Mouse (Mus musculus): ENCODE measurements around the gene Klhl8.

Gene Klhl8

DNA sequence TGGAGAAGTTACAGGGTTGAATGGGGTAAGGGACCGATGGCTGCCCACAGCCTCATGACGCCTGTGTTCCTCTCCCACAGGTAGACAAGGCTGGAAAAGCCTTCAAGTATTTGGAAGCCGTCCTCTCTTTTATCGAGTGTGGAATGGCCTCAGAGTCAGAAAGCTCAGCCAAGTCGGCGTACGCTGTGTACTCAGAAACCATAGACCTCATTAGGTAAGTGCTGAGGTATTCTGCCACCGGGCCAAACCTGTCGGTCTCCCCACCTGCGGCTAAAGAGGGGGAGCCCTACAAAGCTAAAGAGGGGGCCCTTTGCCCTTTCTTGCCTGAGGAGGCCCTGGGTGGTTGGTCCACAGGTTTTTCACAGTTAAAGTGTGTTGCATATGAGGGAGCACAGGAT lies 64.9 kb downstream of the Klhl8 start:
- DNase-seq (ENCODE audit: low spot score) = no peak

DNA sequence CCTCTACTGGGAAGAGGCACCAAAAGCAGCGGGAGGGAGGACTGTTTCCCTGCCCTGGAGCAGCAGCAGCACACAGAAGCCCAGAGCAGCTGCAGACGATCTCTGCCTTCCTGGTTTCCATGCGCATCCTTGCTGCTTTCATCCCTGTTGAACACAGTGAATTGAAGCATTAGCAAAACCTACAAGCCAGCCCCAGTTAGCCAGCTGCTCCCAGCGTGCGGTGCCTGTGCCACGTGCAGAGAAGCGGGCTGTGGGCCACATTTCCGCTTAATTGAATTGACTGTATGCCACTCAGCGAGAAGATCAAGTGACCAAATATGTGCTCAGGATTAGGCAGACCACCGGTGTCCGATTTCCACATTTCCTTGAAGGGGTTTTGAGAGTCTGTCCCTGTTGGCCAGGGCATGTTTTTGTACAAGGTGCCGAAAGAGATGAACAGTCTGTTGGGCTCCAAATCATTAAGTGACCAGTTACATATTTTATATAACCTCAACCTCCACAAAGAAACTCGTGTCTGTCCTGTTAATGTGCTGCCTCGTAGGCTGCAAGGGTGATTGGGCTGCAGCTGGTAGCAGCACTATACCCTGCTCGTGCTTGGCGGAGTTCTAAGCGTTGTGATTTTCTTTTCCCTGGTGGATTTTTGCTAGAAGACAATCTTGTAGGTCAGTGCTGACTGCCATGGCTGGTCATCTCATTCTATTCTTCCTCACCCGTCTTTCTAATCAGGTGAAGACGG lies 65.5 kb downstream of the Klhl8 start:
- no peak for DNase-seq (ENCODE audit: low spot score)

DNA sequence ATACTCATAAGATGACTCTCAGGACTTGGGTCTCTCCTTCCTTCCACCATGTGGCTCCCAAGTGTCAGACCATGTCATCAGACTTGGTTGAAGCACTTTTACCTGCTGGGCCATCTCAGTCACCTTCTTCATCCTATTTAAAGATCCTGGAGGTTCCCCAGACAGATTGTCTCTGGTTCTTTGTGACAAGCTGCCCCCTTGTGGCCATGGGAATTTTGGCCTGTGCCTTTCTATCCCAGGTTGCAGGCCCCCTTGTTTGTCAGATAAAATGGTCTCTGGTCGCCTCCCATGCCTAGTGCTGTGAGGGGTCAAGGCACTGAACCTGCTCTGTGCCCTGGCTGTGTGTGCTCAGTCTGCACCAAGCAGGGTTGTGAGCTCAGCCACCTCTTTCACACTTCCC lies 67.1 kb downstream of the Klhl8 start:
- DNase-seq (ENCODE audit: low spot score) = no peak

DNA sequence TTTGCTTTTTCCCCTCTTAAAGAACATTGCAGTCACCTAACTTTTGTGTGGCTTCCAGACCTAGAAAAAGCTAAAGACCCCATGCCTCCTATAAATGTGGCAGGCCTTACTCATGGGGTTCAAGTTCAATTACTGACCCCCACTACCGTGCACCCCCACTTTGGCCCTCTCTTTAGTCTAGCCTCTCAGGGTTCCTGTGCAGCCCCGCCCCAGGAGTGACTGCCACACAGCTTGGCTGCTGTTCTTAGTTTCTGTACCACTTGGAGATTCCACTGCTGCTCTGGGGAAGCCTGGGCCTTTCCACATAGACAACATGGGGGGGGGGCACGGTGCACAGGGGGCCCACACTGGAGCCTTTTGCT lies 71.8 kb downstream of the Klhl8 start:
- DNase-seq (ENCODE audit: low spot score) = no peak

DNA sequence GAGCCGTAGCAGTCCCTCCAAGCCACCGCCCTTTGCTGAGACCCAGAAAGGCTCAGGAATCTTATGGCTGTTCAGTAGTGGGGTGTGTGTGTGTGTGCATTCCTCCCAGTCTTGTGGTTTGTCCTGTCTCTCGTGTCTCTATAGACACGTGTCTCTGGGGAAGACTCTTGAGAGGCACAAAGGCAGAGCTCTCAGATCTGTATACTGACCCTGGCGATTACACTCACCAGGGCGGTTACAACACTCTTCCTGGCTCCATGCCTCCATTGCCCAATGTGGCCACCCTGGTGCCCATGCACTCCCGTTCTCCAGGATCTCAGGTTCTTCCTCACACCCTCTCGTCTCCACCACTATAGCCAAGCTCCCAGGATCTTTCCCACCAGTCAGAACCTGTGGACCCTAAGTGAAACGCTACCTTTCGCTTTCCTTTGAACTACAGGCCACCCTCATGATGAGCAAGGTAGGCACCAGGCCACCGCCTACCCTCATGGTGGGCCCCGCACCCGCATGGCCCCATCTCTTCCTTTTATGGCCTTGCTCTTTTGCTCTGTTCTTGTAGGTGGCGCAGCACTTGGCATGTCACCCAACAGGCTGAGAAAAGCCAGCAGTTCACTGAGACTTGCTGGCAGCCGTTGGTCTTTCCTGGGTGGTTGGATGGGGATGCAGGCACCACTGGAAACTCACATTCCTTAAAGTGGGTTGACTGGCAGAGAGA lies 72.4 kb downstream of the Klhl8 start:
- DNase-seq (ENCODE audit: low spot score) = no peak

DNA sequence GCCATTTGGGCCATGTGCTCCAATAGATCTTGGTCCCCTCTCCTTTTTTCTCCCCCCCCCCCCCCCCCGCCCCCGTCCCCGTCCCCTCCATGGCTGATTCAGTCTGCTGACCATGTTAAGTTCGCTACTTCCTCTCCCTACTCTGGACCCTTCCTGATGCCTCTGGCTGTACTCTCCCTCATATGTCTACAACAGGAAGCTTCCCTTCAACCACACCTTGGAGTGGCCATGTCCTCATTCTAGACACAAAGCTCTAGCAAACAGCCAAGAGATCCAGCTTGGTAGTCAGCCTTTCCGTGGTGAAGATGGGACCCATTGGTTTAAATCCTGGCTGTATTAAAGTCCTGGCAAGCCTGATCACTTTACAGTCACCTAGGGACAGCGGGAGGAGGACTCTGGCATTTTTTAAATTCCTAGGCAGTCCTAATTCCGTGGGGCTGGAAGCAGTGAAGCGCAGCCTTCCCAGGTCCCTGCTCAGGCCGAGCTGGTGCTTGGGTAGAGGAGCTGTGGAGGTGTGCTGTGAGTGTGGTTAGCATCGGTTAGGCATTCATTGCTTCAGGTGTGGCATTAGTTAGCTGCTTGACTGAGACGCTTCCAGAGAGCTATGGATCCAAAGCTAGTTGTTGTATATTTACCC lies 74.8 kb downstream of the Klhl8 start:
- DNase-seq (ENCODE audit: low spot score) = no peak

DNA sequence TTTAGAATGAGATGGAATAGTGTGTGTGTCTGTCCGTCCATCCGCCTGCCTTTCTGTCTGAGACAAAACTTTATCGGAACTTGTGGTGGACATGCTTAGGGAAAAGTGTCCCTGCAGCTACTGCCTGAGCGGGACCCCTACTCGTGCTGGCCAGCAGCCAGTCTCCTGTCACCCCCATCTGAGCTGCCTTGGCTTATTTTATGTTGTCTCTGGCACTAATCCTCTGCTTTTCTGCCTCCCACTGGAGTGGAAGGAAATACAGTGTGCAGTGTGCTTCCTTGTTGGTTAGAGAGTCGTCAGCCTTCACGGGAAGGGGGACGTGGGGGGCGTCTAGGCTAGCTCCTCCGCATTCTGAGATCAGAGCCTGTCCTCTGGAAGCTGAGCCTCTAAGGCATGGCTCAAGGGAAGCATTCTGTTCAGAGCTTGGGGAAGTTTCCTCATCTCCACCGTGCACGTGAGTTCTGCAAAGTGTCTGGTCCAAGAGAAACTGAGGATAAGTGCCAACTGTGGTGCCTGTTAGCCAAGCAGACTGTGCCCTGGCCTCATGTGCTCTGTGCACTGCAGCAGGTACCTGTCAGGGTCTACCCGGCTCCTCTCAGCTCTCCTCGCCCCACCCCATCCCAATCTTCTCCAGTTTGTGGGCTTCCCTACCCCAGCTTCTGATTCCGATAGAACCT lies 75.5 kb downstream of the Klhl8 start:
- DNase-seq (ENCODE audit: low spot score) = no peak

DNA sequence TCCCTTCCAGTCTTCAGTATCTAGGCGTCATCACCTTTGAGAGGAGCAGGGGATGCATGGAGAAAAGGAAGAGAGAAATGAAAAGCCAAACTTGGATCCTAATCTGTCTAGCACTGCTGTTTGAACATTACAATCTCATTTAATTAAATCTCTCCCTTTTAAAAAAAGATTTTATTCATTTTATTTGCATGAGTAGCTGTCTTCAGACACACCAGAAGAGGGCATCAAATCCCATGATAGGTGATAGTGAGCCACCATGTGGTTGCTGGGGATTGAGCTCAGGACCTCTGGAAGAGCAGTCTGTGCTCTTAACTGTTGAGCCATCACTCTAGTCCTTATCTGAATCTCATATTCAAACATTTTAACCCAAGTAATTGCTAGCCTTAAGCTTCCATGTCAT lies 80.2 kb downstream of the Klhl8 start:
- no peak for DNase-seq (ENCODE audit: low spot score)

DNA sequence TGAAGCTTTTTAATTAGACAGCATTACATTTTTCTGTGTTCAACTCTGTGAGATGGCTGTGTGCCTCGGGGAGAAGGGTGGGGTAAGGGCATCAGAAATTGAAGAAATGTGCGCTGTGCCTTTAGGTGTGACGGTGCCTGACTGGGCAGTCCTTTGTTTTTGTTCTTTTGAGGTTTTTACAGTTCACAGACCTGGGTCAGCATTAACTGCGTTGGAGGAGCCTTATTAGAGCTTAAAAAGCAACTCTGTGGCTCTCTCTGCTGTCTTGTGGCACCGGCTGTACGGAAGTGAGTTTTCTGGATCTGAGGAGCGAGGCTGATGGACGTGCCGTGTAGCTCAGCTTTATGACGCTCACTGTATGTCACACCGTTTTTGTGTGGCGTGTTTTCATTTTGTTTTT lies 81.9 kb downstream of the Klhl8 start:
- DNase-seq (ENCODE audit: low spot score) = no peak

DNA sequence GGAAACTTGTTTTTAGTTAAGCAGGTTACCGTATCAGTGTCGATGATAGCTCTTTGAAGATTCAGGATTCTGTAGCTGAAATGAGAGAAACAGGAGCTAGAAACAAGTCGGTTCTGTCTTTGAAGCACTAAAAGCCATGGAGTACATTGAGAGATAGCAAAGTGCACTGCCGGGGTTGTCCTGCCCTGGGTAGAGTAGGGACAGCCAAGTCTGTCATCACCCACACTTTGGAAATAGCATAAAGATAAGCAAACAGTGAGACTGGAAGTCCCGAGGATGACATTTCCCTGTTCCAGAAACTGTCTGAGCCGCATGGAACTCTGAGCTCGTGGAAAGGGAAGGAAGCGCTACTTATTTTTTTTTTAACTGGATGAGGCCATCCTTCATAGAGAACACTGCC lies 82.3 kb downstream of the Klhl8 start:
- no peak for DNase-seq (ENCODE audit: low spot score)

DNA sequence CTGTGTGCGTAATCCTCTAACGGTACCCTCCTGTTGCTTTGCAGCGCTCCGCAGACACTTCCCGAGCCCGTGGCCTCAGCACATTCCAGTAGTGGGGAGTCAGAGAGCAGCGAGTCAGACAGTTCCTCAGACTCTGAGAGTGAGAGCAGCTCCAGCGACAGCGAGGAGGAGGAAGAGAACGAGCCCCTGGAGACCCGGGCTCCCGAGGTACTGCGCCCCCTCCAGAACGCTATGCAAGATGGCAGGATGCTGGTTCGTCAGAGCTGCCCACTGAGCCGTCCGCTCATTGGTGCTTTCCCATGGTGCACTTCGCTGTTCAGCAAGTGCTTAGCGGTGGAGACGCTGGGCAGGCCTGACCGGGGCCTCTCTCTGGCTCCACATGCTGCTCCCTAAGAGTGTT lies 82.8 kb downstream of the Klhl8 start:
- DNase-seq (ENCODE audit: low spot score) = no peak

DNA sequence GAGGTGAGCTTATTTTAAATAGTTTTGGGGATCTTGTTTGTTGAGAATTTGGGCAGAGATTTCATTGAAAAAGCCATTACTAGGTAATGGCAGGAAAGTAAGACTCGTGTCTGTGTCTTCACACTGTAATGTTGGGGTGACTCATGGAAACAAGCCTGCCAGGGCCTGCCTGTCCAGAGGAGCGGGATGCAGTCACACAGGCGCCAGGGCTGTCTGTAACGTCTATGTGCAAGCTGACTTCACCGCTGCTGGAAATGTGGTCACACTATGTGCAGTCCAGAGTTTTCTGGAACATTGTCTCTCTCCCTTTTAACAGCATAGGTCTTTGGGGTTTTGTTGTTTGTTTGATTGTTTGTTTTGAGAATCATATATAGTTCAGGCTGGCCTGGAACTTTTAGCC lies 88.1 kb downstream of the Klhl8 start:
- DNase-seq (ENCODE audit: low spot score) = no peak

DNA sequence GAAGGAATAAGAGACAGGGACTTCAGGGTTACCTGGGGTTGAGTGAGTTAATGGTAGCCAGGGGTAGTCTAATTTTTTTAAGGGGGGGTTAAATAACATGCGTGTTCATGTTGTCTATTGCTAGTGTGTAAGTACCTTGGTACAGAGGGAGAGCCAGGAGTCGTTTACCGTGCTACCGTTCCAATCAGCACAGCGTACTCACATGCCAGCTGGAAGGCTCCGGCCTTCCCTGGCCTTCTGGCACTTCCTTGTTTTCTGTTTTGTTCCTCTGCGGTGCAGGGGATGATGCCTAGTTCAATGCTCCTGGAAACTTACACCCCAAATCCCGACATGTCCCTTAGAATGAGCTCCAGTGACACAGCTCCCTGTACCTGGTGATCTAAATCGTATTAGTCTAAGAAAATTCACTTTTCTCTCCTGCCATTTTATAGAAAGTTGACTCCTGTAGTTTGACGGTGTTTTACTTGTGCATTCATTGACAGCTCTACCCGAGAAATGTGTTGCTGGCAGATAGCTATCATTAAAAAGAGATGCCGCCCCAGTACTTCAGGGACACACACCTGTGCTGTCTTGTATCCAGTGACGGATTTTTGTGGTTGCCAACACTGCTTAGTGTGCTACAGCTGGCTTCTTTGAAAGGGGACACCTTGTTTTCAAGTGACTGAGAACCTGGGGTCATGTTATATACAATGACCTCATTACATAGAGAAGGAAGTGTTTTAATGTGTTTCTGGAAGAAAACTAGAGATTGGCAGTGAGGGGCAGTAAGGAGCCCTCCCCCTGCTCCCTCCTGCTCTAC lies 89.4 kb downstream of the Klhl8 start:
- no peak for DNase-seq (ENCODE audit: low spot score)

DNA sequence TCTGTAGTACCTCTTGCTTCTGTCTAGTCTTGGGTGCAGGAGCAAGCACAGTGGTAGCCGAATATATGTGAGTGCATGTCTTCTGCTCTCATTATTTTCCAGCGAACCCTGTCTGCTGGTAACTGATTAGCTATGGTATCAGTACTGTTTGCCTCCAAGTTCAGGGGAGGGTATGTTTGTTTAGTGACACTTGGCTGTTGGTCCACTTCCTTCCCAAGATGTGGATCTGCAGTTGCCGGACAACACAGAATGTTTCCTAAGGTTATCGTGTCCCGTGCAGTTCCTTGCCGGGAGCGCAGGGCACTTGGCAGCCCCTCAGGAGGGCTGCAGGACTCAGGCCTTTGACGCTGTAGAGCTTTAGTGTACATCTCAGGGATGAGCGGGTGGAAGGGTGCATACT lies 90.0 kb downstream of the Klhl8 start:
- DNase-seq (ENCODE audit: low spot score) = no peak

DNA sequence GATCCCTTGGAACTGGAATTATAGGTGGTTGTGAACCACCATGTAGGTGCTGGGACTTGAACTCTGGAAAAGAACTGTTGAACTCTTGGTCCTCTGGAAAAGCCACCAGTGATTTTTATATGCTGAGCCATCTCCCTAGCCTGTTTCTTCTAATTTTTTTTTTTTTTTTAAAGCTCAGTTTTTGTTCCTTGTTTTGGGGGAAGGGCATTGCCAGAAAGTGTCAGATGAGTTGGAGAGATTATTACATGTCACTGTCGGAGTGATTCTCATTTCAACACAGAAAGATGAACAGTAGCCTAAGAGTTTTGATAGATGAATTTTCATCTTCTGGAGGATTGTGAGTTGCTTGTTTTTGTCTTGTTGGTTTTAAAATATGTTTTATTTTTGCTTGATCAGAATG lies 91.4 kb downstream of the Klhl8 start:
- DNase-seq (ENCODE audit: low spot score) = no peak

DNA sequence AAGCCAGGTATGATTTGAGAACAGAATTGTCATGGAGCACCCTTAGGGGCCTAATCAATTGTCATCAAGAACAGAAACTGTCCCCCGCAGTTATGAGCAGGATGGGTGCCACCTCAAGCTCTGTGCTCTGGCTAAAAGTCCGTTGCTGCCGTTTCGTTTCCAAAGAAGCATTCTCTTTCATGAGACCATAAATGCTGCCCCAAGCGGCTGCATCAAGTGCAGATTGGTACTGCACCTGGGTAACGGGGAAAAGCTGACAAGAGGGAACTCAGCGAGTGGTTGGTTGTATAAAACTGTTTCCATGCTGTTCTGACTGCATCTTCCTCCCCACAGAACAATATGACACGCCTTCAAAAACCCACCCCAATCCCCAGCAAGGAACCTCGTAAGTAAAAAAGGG lies 92.5 kb downstream of the Klhl8 start:
- no peak for DNase-seq (ENCODE audit: low spot score)

DNA sequence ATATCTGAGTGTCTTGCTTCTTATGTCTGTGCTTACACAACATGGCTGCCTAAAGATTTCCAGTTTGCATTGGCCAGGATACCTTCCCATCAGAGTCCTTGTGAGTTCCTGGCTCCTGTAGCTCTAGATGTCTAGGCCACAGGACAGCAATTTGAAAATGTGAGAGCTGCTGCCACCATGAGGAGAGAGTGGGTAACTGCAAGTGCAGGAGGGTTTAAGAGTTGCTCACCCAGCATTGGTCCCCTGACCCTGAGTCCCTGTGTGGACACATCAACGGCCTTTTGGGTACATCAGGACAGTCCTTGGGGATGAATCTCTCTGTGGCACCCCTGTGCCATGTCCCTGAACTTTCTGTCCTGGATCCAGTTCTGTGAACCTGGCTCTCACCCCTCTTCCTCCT lies 93.3 kb downstream of the Klhl8 start:
- peak; percentile 39 for DNase-seq (ENCODE audit: low spot score)

DNA sequence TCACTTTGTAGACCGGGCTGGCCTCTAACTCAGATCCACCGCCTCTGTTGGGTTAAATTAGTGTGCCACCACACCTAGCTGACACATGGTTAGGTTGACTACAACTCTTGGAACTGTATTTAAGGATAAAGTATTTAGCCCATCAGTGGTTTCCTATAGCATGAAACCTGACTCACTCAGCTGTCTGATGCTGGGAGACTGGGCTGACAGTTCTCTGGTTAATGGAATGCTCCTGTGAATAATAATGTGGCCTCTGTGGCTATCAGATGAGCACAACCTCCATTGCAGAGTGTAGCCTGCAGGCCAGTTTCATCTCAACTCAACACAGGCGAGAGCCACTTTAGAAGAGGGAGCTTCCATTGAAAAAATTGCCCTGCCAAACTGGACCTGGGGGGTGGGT lies 94.3 kb downstream of the Klhl8 start:
- no peak for DNase-seq (ENCODE audit: low spot score)

DNA sequence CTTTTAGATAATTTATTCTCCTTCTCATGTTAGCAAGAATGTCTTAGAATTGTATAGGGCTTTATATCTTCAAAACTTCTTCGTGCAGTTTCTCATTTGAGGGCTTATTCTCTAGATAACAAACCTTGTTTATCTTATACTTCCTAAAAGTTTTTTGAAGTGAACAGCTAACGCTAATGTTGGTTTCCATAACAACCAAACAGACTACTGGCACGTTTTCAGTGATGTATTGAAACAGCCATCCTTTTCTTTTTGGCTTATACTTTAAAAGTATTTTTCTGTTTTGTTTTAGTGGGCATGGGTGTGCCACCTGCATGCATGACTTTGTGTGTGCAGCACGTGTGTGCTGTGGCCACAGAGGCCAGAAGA lies 95.8 kb downstream of the Klhl8 start:
- no peak for DNase-seq (ENCODE audit: low spot score)

DNA sequence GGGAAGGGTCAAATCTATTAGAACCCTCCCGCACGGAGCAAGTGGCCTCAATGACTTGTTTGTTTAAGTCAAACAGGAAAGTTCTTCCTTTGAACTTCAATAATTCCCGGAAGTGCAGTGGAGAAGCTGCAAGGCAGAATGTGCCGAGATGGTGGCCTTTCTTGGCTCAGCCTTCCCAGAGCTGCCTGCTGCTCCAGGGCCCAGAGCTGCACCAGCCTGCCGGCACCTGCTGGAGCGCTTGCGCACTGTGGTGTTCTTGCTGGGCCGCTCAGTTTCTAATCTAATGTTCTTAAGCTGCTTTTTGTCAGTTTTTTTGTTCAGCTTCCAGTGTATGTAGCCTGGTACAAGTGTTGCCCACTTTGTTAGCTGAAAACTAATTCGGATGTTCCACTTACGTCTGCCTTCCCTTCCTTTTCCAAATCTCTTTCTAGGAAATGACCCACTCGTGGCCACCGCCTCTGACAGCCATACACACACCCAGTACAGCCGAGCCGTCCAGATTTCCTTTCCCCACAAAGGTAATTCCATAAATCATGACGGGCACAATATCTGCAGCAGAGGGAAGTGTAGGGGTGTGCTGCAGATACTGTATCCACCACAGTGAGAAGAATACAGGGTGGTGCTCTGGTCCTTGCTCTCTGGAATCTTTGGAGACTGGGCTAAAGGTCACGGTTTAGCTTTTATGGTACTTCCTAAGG lies 96.4 kb downstream of the Klhl8 start:
- DNase-seq (ENCODE audit: low spot score) = no peak

DNA sequence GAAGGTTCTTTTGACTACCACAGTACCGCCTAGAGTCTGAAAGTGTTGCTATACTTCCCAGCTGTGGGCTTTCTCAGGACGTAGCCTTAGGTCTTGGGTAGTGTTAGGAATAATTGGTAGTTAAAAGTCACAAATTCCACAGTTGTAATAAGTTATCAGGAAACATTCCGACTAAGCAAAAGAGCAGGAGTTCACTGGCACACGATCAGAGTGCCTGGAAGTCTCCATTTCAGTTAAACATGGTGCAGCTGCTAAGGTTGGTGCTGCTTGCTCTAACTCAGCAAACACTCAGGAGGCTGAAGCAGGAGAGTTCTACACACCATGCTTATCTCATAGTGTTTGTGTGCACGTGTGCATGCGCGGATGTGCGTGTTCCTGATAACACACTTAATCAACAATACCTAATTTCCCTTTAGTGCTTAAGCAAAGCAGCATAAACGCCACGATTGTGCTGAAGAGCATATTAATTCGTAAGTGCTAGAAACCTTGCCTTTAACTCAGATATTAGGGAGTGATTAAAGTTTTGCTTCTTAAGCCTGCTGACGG lies 97.0 kb downstream of the Klhl8 start:
- no peak for DNase-seq (ENCODE audit: low spot score)

Measured in layer of hippocampus, adult 9-10 months (tissue).